Mouse (Mus musculus) hindbrain, embryonic 15.5 days (tissue): ENCODE data around the gene Irgm2. TPM values are rescaled to one million over a fixed set of nuclear protein-coding genes. Genes with fewer than 3 reads are reported as not detected.

Experiments used
- ATAC-seq: fragments of 200-750 bp; cut with Nextera tagmentation; 2 replicates; pipeline ENCODE4 v1.8.0; 2017; ENCODE audit warnings: low read depth, moderate number of reproducible peaks, moderate TSS enrichment; ENCODE audit not compliant: low FRiP score
- H3K27ac ChIP-seq: fragments of 300-500 bp; sonication (generic); replicated peaks from 2 replicates; pipeline ENCODE4 v1.5.1; 2015; ENCODE audit warnings: mild to moderate bottlenecking, inconsistent platforms
- H3K27me3 ChIP-seq: fragments of 300-500 bp; sonication (generic); 2 replicates; pipeline ENCODE4 v1.6.1; 2015; ENCODE audit warnings: control low read depth, inconsistent platforms
- H3K36me3 ChIP-seq: fragments of 300-500 bp; sonication (generic); 2 replicates; pipeline ENCODE4 v1.6.1; 2015; ENCODE audit warnings: control low read depth, inconsistent platforms
- H3K4me1 ChIP-seq: fragments of 300-500 bp; sonication (generic); replicated peaks from 2 replicates; pipeline ENCODE4 v1.6.1; 2015; ENCODE audit warnings: control low read depth, inconsistent platforms
- H3K4me2 ChIP-seq: fragments of 300-500 bp; sonication (generic); 2 replicates; pipeline ENCODE4 v1.6.1; 2015; ENCODE audit warnings: moderate library complexity, mild to moderate bottlenecking, inconsistent platforms
- H3K4me3 ChIP-seq: fragments of 300-500 bp; sonication (generic); 2 replicates; pipeline ENCODE4 v1.5.1; 2015; ENCODE audit warnings: mild to moderate bottlenecking, inconsistent platforms
- H3K9ac ChIP-seq: fragments of 300-500 bp; sonication (generic); 2 replicates; pipeline ENCODE4 v1.6.1; 2015; ENCODE audit warnings: inconsistent platforms
- H3K9me3 ChIP-seq: fragments of 300-500 bp; sonication (generic); 2 replicates; pipeline ENCODE4 v1.6.1; 2016; ENCODE audit warnings: control low read depth, inconsistent platforms
- WGBS: fragments of 180-500 bp; shearing (Covaris S2); methylation state at CpG from one replicate; pipeline ENCODE4 v1.1.7; 2015; 5-methylcytosine and 5-hydroxymethylcytosine counted together
- polyA plus RNA-seq: library from polyadenylated mRNA; unstranded; fragments of >200 nt; fragmentation: Nextera tagmentation; extraction: Ambion mirVana; gene quantifications from 2 replicates; pipeline ENCODE4 v1.2.1, GENCODE M21; 2015

The Irgm2 gene
- polyA plus RNA-seq, 1 experiment from 2014 or later, result 1.3 TPM

- Histone ChIP-seq H3K9me3 (no peaks in the 10 kb centered on the region), H3K4me1 (no peaks in the 10 kb centered on the region; the same call in 1 of the 2 replicates), H3K4me2 (peak overlapping the region; percentile 70), H3K36me3 (no peaks in the 10 kb centered on the region), H3K27me3 (no peaks in the 10 kb centered on the region), H3K4me3 (peak overlapping the region; percentile 46), H3K27ac (peak overlapping the region; percentile 56), H3K9ac (peak overlapping the region; percentile 45)
- ATAC-seq, result peak; percentile 95
- 2% methylated on average over 37 of the region's 37 CpGs for WGBS
These were observed 39.7 kb downstream of the Irgm2 start for GRCm38 (mm10) chr11:58238840-58239791.

GRCm38 (mm10) chr11:58247294-58247693 is 47.9 kb downstream of the Irgm2 start:
- Histone ChIP-seq H3K9ac (no peak overlapping the region), H3K9me3 (no peaks in the 10 kb centered on the region), H3K4me3 (no peak overlapping the region), H3K4me2 (no peak overlapping the region), H3K4me1 (no peaks in the 10 kb centered on the region), H3K27ac (no peak overlapping the region), H3K36me3 (no peaks in the 10 kb centered on the region), H3K27me3 (no peaks in the 10 kb centered on the region)
- 47% methylated on average over 4 of the region's 4 CpGs for WGBS
- ATAC-seq, result no peak

DNA sequence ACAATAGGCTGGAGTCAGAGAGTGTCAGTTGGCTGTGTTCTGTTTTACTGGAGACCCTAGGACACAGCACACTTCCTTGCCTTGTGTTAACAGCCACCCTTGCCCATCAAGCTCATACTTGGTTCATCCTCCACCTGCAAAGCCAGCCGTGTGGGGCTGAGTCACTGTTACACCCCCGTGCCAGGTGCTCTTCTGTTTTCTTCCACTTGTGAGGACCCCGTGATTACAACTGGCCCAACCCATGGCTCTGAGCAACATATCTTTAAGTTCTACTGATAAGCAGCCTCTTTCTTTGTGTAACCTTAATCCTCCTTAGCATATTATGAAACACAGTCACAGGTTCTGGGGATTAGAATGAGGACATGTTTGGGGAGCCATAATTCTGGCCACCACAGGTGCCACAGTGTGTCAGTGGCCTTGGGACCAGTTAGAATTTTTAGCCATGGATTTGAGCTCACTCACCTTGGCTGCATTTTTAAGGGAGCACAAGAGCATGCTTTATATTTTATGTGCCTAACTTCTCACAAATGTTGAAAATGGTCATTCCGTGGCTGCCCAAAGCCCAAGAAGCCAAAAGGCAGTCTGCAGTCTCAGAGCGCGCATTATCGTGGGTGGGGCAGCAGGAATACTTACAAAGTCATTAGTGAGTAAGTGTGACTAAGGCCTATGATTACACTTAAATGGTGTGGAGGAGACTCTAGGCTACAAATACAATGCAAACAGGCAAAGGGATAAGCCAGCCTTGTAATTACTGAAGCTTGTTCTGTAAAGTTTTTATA is 50.0 kb downstream of the Irgm2 start:
- no peaks in the 10 kb centered on the region for H3K9me3 ChIP-seq
- H3K27ac ChIP-seq, result no peak overlapping the region
- no peaks in the 10 kb centered on the region for H3K36me3 ChIP-seq
- no peak overlapping the region for H3K4me3 ChIP-seq
- H3K9ac ChIP-seq, result no peak overlapping the region
- no peak overlapping the region for H3K4me2 ChIP-seq
- no peaks in the 10 kb centered on the region for H3K4me1 ChIP-seq
- H3K27me3 ChIP-seq, result no peaks in the 10 kb centered on the region
- 89% methylated on average over 7 of the region's 7 CpGs for WGBS
- no peak for ATAC-seq

DNA sequence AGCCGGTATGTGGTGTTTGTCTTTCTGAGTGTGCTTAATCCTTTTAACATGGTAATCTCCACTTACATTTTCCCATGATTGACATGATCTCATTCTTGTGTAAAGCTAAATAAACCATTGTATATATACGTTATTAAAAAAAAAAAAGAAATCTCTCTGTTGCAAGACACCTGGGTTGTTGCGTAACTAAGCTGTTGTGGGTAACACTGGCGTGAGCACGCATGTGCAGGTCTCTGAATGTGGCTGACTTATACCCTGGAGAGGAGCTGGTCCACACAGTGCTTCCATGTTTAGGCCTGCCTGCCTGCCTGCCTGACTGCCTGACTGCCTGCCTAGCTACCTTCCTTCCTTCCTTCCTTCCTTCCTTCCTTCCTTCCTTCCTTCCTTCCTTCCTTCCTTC is 51.1 kb downstream of the Irgm2 start:
- H3K27ac ChIP-seq, result no peak overlapping the region
- H3K4me1 ChIP-seq, result no peaks in the 10 kb centered on the region
- no peak overlapping the region for H3K4me2 ChIP-seq
- 80% methylated on average over 5 of the region's 5 CpGs for WGBS
- H3K4me3 ChIP-seq, result no peak overlapping the region
- H3K9me3 ChIP-seq, result no peaks in the 10 kb centered on the region
- no peaks in the 10 kb centered on the region for H3K27me3 ChIP-seq
- H3K36me3 ChIP-seq, result no peaks in the 10 kb centered on the region
- no peak overlapping the region for H3K9ac ChIP-seq
- ATAC-seq, result no peak

GRCm38 (mm10) chr11:58254411-58254810 is 55.0 kb downstream of the Irgm2 start:
- WGBS, result 99% methylated on average over 3 of the region's 3 CpGs
- Histone ChIP-seq H3K27me3 (no peaks in the 10 kb centered on the region), H3K4me2 (no peak overlapping the region), H3K4me3 (no peak overlapping the region), H3K36me3 (no peaks in the 10 kb centered on the region), H3K4me1 (no peaks in the 10 kb centered on the region), H3K27ac (no peak overlapping the region), H3K9me3 (no peaks in the 10 kb centered on the region), H3K9ac (no peak overlapping the region)
- ATAC-seq, result no peak

GRCm38 (mm10) chr11:58257816-58258215 is 58.4 kb downstream of the Irgm2 start:
- Histone ChIP-seq H3K36me3 (no peaks in the 10 kb centered on the region), H3K9me3 (no peaks in the 10 kb centered on the region), H3K9ac (no peak overlapping the region), H3K4me3 (no peak overlapping the region), H3K4me1 (no peaks in the 10 kb centered on the region), H3K27ac (no peak overlapping the region), H3K4me2 (no peak overlapping the region), H3K27me3 (no peaks in the 10 kb centered on the region)
- no peak for ATAC-seq
- 87% methylated on average over 5 of the region's 5 CpGs for WGBS

DNA sequence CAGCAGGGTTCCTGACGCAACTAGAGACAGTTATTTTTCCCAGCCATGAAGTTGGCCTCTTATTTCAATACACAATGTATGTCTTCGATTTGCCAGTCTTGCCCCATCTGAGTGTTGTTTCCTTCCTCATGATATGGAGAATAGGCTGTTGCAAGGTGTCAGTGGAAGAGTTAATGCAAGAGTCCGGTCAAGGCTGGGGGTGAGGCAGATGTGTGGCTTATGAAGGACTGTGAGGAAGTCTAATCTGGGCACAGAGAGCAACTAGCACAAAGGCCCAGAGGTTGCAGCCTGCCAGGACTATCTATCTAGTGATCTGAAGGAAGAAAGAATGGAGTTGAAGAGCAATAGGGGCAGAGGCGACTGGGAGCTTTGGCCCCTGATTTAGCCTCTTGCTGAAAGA is 60.7 kb downstream of the Irgm2 start:
- H3K4me1 ChIP-seq, result no peaks in the 10 kb centered on the region
- 92% methylated on average over 4 of the region's 4 CpGs for WGBS
- no peak for ATAC-seq

GRCm38 (mm10) chr11:58261826-58262225 is 62.4 kb downstream of the Irgm2 start:
- no peak overlapping the region for H3K4me2 ChIP-seq
- no peaks in the 10 kb centered on the region for H3K36me3 ChIP-seq
- H3K9ac ChIP-seq, result no peak overlapping the region
- H3K4me3 ChIP-seq, result no peak overlapping the region
- H3K9me3 ChIP-seq, result no peaks in the 10 kb centered on the region
- H3K4me1 ChIP-seq, result no peaks in the 10 kb centered on the region
- no peak overlapping the region for H3K27ac ChIP-seq
- 93% methylated on average over 4 of the region's 4 CpGs for WGBS
- H3K27me3 ChIP-seq, result no peaks in the 10 kb centered on the region
- no peak for ATAC-seq

More for the DNA sequence above, 60.7 kb downstream of the Irgm2 start:
- Histone ChIP-seq H3K27ac (no peak overlapping the region), H3K4me3 (no peak overlapping the region), H3K36me3 (no peaks in the 10 kb centered on the region), H3K4me2 (no peak overlapping the region), H3K9me3 (no peaks in the 10 kb centered on the region), H3K27me3 (no peaks in the 10 kb centered on the region), H3K9ac (no peak overlapping the region)

- H3K27ac ChIP-seq, result no peak overlapping the region
- no peak overlapping the region for H3K9ac ChIP-seq
- H3K4me3 ChIP-seq, result no peak overlapping the region
- H3K36me3 ChIP-seq, result no peaks in the 10 kb centered on the region
- H3K4me2 ChIP-seq, result no peak overlapping the region
- no peaks in the 10 kb centered on the region for H3K9me3 ChIP-seq
- no peaks in the 10 kb centered on the region for H3K4me1 ChIP-seq
- H3K27me3 ChIP-seq, result no peaks in the 10 kb centered on the region
- 89% methylated on average over 3 of the region's 3 CpGs for WGBS
- ATAC-seq, result no peak
These were observed 62.9 kb downstream of the Irgm2 start for GRCm38 (mm10) chr11:58262336-58262735.

DNA sequence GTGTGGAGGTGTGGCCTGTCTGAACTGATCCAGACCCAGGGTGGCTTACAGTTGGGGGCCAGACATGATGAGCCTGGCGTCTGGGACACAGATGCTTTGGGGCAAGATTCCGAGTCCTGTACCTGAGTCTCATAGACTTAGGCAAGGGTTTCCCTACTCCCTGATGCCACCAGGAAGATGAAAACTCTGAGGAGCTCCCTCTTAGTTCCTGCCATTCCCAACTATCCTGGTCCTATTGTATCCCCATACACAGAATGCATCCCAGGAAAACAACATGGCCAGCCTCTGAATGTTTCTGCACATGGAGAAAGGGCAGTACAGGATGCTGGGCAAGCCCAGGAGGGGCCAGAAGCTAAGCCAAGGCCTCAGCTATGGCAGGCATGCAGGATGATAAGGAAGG is 64.1 kb downstream of the Irgm2 start:
- ATAC-seq, result no peak
- Histone ChIP-seq H3K4me2 (no peak overlapping the region), H3K36me3 (no peaks in the 10 kb centered on the region), H3K4me3 (no peak overlapping the region), H3K27ac (no peak overlapping the region), H3K9ac (no peak overlapping the region), H3K9me3 (no peaks in the 10 kb centered on the region), H3K4me1 (no peaks in the 10 kb centered on the region), H3K27me3 (no peaks in the 10 kb centered on the region)
- WGBS, result 79% methylated on average over 2 of the region's 2 CpGs

- no peaks in the 10 kb centered on the region for H3K4me1 ChIP-seq
- no peaks in the 10 kb centered on the region for H3K27me3 ChIP-seq
- H3K27ac ChIP-seq, result no peak overlapping the region
- H3K4me3 ChIP-seq, result no peak overlapping the region
- H3K4me2 ChIP-seq, result no peak overlapping the region
- no peak overlapping the region for H3K9ac ChIP-seq
- WGBS, result 88% methylated on average over 9 of the region's 9 CpGs
- no peak for ATAC-seq
- no peaks in the 10 kb centered on the region for H3K9me3 ChIP-seq
- no peaks in the 10 kb centered on the region for H3K36me3 ChIP-seq
These were observed 65.1 kb downstream of the Irgm2 start for GRCm38 (mm10) chr11:58264546-58264945.

DNA sequence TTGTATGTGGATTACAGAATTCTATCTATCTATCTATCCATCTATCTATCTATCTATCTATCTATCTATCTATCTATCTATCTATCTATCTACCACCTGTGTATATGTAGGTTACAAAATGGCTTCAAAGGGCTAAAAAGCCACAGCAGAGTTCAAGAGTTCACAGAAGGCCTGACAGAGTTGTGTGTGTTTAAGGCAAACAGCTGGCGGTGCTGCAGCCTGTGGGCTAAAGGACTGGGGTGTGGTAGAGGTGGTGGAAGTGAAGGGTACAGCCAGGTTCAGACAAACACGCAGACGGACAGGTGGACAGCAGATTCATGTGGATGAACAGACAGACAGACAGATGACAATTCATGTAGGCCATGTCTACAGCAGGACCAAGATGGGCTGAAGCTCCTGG is 68.9 kb downstream of the Irgm2 start:
- Histone ChIP-seq H3K4me2 (no peak overlapping the region), H3K4me3 (no peak overlapping the region), H3K36me3 (no peaks in the 10 kb centered on the region), H3K27ac (no peak overlapping the region), H3K4me1 (no peaks in the 10 kb centered on the region), H3K9me3 (no peaks in the 10 kb centered on the region), H3K27me3 (no peaks in the 10 kb centered on the region), H3K9ac (no peak overlapping the region)
- no peak for ATAC-seq
- WGBS, result 86% methylated on average over 3 of the region's 3 CpGs
